Mouse (Mus musculus) liver, postnatal 0 days (tissue): ENCODE data around the gene Tmem131. TPM values are rescaled to one million over a fixed set of nuclear protein-coding genes. Genes with fewer than 3 reads are reported as not detected.
A peak's percentile ranks its signal among the peaks of the same experiment; 100 is the strongest.
"Not testable (repeated sequence)": the region's sequence is repeated elsewhere in the genome, so short reads cannot be mapped to it uniquely, and the experiment has no call there.

ENCODE experiments used
- ATAC-seq: fragments of 200-750 bp; cut with Nextera tagmentation; 2 replicates; pipeline ENCODE4 v1.8.0; 2017; ENCODE audit warnings: mild to moderate bottlenecking, moderate library complexity
- DNase-seq: peaks from one replicate; pipeline ENCODE4 v3.0.0-alpha.2; 2016
- H3K27ac ChIP-seq: fragments of 300-500 bp; sonication (generic); 2 replicates; pipeline ENCODE4 v1.5.1; 2014; ENCODE audit warnings: antibody characterized with exemption, moderate library complexity, mild to moderate bottlenecking, low read depth
- H3K27me3 ChIP-seq: fragments of 300-500 bp; sonication (generic); 2 replicates; pipeline ENCODE4 v1.6.1; 2014; ENCODE audit warnings: low read length, control low read depth, mixed read lengths; ENCODE audit not compliant: insufficient read depth
- H3K36me3 ChIP-seq: fragments of 300-500 bp; sonication (generic); replicated peaks from 2 replicates; pipeline ENCODE4 v1.6.1; 2014; ENCODE audit warnings: mild to moderate bottlenecking, control low read depth, low read length, moderate library complexity, mixed read lengths; ENCODE audit not compliant: insufficient read depth
- H3K4me1 ChIP-seq: fragments of 300-500 bp; sonication (generic); 2 replicates; pipeline ENCODE4 v1.6.1; 2014; ENCODE audit warnings: antibody characterized with exemption, mild to moderate bottlenecking, control low read depth; ENCODE audit not compliant: insufficient read depth
- H3K4me2 ChIP-seq: fragments of 300-500 bp; sonication (generic); 2 replicates; pipeline ENCODE4 v1.6.1; 2014; ENCODE audit warnings: low read depth, mild to moderate bottlenecking, low read length, moderate library complexity, mixed read lengths
- H3K4me3 ChIP-seq: fragments of 300-500 bp; sonication (generic); 2 replicates; pipeline ENCODE4 v1.5.1; 2014; ENCODE audit warnings: low read depth, low read length
- H3K9ac ChIP-seq: fragments of 300-500 bp; sonication (generic); replicated peaks from 2 replicates; pipeline ENCODE4 v1.6.1; 2014; ENCODE audit warnings: mild to moderate bottlenecking, moderate library complexity
- H3K9me3 ChIP-seq: fragments of 300-500 bp; sonication (generic); 2 replicates; pipeline ENCODE4 v1.6.1; 2016; ENCODE audit warnings: mild to moderate bottlenecking, control low read depth, low read length, mixed read lengths
- CTCF ChIP-seq: sonication (generic); IDR thresholded peaks from 2 replicates; pipeline ENCODE4 v1.5.1; 2016; ENCODE audit warnings: antibody characterized with exemption, low read depth
- EP300 ChIP-seq: IDR thresholded peaks from 2 replicates; pipeline ENCODE4 v1.6.1; 2016; ENCODE audit warnings: antibody characterized with exemption, low read depth, mild to moderate bottlenecking
- WGBS: fragments of 180-500 bp; shearing (Covaris S2); extraction: QIAGEN DNeasy Blood & Tissue Kit; methylation state at CpG from one replicate; pipeline ENCODE4 v1.1.7; 2014; ENCODE audit not compliant: insufficient replicate concordance; 5-methylcytosine and 5-hydroxymethylcytosine counted together
- polyA plus RNA-seq: library from polyadenylated mRNA; unstranded; fragments of >200 nt; fragmentation: Nextera tagmentation; extraction: Ambion mirVana; gene quantifications from 2 replicates; pipeline ENCODE4 v1.2.1, GENCODE M21; 2015

Gene Tmem131
- polyA plus RNA-seq, 1 experiment from 2014 or later: 6.1 TPM

- TF ChIP-seq CTCF: no peak
- no peak for TF ChIP-seq EP300
- Histone ChIP-seq H3K4me2 (no peak overlapping the region; the same call in 1 of the 2 replicates), H3K9ac (no peak overlapping the region), H3K27me3 (no peaks in the 10 kb centered on the region), H3K9me3 (no peaks in the 10 kb centered on the region), H3K4me3 (no peak overlapping the region), H3K4me1 (peaks cover 79% of the 10 kb centered on the region), H3K27ac (peak overlapping the region; percentile 46; the same call in 1 of the 2 replicates), H3K36me3 (0 out of 2 replicates have a peak, but pooled peaks cover 2% of the 10 kb centered on the region)
- DNase-seq: no peak
- ATAC-seq: no peak
- 67% methylated on average over 5 of the region's 5 CpGs for WGBS
These were observed 28.3 kb downstream of the Tmem131 start for GRCm38 (mm10) chr1:36915200-36915580.

DNA sequence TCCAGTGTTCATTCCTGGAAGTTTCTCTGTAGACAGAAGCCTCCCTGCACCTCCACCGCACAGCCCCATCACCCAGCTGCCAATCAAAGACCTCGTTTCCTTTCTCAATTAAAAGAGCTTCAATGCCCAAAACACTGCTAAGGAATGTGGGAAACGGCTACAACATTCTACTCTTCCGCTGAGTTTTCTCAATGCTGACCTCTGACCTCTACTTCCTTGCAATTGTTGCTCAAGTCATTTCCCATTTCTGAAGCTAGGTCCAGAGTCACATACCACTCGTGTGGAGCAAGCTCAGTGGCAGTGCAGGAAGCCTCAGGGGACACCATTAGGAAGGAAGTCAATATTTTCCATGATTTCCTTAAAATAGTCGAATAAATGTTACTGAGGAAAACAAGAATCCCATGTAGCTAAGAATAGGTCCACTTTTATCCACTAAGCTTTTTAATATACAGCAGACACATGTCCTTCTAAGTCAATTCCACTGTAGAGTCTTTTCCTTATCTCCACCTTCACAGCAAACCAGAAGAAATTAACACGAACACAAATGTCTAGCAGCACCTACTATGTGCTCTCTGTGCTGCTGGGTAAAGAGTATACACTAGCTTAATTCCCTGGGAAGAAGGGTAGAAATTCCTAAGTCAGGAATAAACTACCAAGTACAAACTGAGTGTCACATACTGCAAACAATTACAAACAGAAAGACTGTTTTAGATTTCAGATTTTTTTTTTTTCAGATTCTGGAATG is 28.8 kb downstream of the Tmem131 start:
- no peak for DNase-seq
- no peak for TF ChIP-seq CTCF
- TF ChIP-seq EP300: 0 out of 2 replicates have a peak, but pooled peaks have one; percentile 11
- Histone ChIP-seq H3K4me3 (no peak overlapping the region), H3K27ac (peak overlapping the region; percentile 52; the same call in 1 of the 2 replicates), H3K36me3 (0 out of 2 replicates have a peak, but pooled peaks cover 2% of the 10 kb centered on the region), H3K4me2 (peak overlapping the region; percentile 20; the same call in 1 of the 2 replicates), H3K4me1 (peaks cover 73% of the 10 kb centered on the region), H3K9ac (no peak overlapping the region), H3K27me3 (no peaks in the 10 kb centered on the region), H3K9me3 (no peaks in the 10 kb centered on the region)
- peak; percentile 30; the same call in 1 of the 2 replicates for ATAC-seq
- 31% methylated on average over 7 of the region's 7 CpGs for WGBS

DNA sequence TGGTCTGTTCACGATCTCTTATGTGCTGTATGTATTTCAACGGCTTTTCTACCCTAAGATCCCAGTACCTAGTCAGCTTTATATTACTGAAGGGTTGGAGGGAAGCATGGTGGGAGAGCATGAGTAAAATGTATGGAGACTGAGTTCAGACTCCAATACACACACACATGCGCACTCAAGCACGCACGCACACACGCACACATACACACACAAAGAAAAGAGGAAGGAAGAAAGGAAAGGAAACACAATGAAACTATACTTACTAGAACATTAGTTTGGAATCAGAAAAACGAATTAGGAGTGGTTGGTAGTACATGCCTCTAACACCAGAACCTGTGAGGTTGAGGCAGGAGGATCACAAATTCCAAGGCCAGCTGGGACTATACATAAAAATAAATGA is 29.7 kb downstream of the Tmem131 start:
- H3K4me1 ChIP-seq: peaks cover 65% of the 10 kb centered on the region
- 48% methylated on average over 7 of the region's 7 CpGs for WGBS

DNA sequence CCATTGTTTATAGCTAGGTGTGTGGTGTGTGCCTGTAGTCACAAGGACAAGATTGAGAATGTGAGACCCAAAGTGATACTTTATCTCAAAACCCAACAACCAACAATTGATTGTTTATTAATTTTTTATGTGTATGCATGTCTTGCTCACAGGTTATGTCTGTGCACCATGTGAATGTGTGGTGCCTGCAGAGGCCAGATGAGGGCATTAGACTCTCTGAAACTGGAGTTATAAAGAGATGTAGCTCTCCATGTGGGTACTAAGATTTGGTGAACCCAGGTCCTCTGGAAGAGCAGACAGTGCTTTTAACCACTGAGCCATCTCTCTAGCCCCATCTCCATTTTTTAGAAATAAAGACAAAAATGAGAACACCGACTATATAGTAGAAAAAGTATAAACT is 31.2 kb downstream of the Tmem131 start:
- H3K4me3 ChIP-seq: no peak overlapping the region
- no peak overlapping the region for H3K4me2 ChIP-seq
- ATAC-seq (no peak), DNase-seq (no peak)
- no peak overlapping the region for H3K27ac ChIP-seq
- TF ChIP-seq CTCF (peak; percentile 46), EP300 (no peak)
- 76% methylated on average over 1 of the region's 1 CpGs for WGBS
- no peaks in the 10 kb centered on the region for H3K27me3 ChIP-seq
- peaks cover 49% of the 10 kb centered on the region for H3K4me1 ChIP-seq
- no peak overlapping the region for H3K9ac ChIP-seq
- no peaks in the 10 kb centered on the region for H3K9me3 ChIP-seq
- 0 out of 2 replicates have a peak, but pooled peaks cover 2% of the 10 kb centered on the region for H3K36me3 ChIP-seq

More for the DNA sequence above, 29.7 kb downstream of the Tmem131 start:
- no peaks in the 10 kb centered on the region for H3K27me3 ChIP-seq
- ATAC-seq (no peak), DNase-seq (no peak)
- H3K4me2 ChIP-seq: peak overlapping the region; percentile 20
- no peak for TF ChIP-seq CTCF
- no peak for TF ChIP-seq EP300
- H3K27ac ChIP-seq: peak overlapping the region; percentile 44
- no peak overlapping the region for H3K9ac ChIP-seq
- 0 out of 2 replicates have a peak, but pooled peaks cover 2% of the 10 kb centered on the region for H3K36me3 ChIP-seq
- no peak overlapping the region for H3K4me3 ChIP-seq
- no peaks in the 10 kb centered on the region for H3K9me3 ChIP-seq

- Histone ChIP-seq H3K9me3 (no peaks in the 10 kb centered on the region), H3K4me2 (no peak overlapping the region), H3K36me3 (peaks cover 2% of the 10 kb centered on the region; the same call in 1 of the 2 replicates), H3K27me3 (no peaks in the 10 kb centered on the region), H3K9ac (no peak overlapping the region), H3K27ac (0 out of 2 replicates have a peak overlapping the region, but pooled peaks have one; percentile 7), H3K4me3 (no peak overlapping the region), H3K4me1 (peaks cover 43% of the 10 kb centered on the region)
- 80% methylated on average over 3 of the region's 3 CpGs for WGBS
- TF ChIP-seq CTCF (no peak), EP300 (no peak)
- ATAC-seq (no peak), DNase-seq (no peak)
These were observed 31.9 kb downstream of the Tmem131 start for GRCm38 (mm10) chr1:36911603-36912002.

DNA sequence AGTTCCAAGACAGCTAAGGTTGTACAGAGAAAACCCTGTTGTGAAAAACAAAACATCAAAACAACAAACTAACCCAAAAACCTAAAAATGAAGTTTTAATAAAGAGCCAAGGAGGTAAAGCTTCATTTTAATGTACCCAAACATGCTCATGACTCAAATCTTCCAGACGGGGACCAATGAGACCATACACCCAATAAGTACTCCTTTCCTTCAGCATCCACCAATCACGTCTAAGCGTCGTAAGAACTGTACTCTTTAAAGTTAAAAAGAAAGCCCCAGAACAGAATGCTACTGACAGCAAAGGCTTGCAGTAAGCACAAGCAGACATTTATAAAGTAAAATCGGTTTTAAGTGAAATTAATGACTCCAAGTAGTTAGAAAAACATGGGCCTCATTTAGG is 33.1 kb downstream of the Tmem131 start:
- DNase-seq: no peak
- no peak overlapping the region for H3K4me2 ChIP-seq
- no peak for ATAC-seq
- no peak overlapping the region for H3K4me3 ChIP-seq
- H3K4me1 ChIP-seq: peaks cover 36% of the 10 kb centered on the region
- no peak overlapping the region for H3K9ac ChIP-seq
- WGBS: 89% methylated on average over 5 of the region's 5 CpGs
- H3K9me3 ChIP-seq: no peaks in the 10 kb centered on the region
- no peak for TF ChIP-seq CTCF
- no peak for TF ChIP-seq EP300
- H3K36me3 ChIP-seq: peaks cover 2% of the 10 kb centered on the region; the same call in 1 of the 2 replicates
- no peaks in the 10 kb centered on the region for H3K27me3 ChIP-seq
- no peak overlapping the region for H3K27ac ChIP-seq

- H3K4me2 ChIP-seq, H3K36me3 ChIP-seq, H3K4me3 ChIP-seq, H3K9ac ChIP-seq, H3K27ac ChIP-seq, DNase-seq, ATAC-seq, H3K9me3 ChIP-seq, H3K27me3 ChIP-seq: not testable (repeated sequence)
- peaks cover 38% of the 10 kb centered on the region for H3K4me1 ChIP-seq
- WGBS: 81% methylated on average over 7 of the region's 7 CpGs
These were observed 33.5 kb downstream of the Tmem131 start for GRCm38 (mm10) chr1:36909965-36910364.
